Mouse (Mus musculus) embryonic stem cell, embryonic (primary cell): ENCODE results near the gene Olfr649.

ENCODE experiments used
- CTCF ChIA-PET, 4 experiments: fragments of 300-600 bp in 2 of 4; fragments of 350-600 bp in 2 of 4; sonication (Branson Sonifier 250); formaldehyde crosslinking; loops; one replicate each; lab custom pipeline; 2022; ENCODE audit warnings: inconsistent platforms in 2 of 4; lab: Charles Lee
- POLR2A ChIA-PET, 4 experiments: fragments of 300-600 bp in 2 of 4; fragments of 350-600 bp in 2 of 4; sonication (Branson Sonifier 250); formaldehyde crosslinking; loops; one replicate each; lab custom pipeline; 2022; ENCODE audit warnings: antibody characterized with exemption in 4 of 4, inconsistent platforms in 1 of 4; lab: Charles Lee

Gene Olfr649

GRCm38 (mm10) chr7:104195885-104196284 is at the start of gene Olfr649:
Olfr649 (minus strand) TSS chr7:104195985.
- CTCF ChIA-PET = no interaction called here

GRCm38 (mm10) chr7:104244287-104245181 is 48.7 kb upstream of the Olfr649 start, which contains the start of gene Trim34a:
Trim34a (plus strand) TSS chr7:104244457.
- ChIA-PET POLR2A (interaction anchor here (0.6 to 2.8 kb wide), 17 partner anchors 9 to 679 kb away, joined by 3 to 20 read pairs (median 4); partner anchors contain the start of gene Trim6 (in 2 of the 4)), CTCF (interaction anchor here (0.6 to 1.4 kb wide), 4 partner anchors 9 to 47 kb away, joined by 3 to 5 read pairs (median 4); no protein-coding TSS in a partner anchor)

More at GRCm38 (mm10) chr7:104195885-104196284, at the start of gene Olfr649:
- POLR2A ChIA-PET = interaction anchor here in 2 of 4 experiments (1.1 to 1.4 kb wide), 2 partner anchors 24 to 423 kb away, joined by 3 to 7 read pairs; no protein-coding TSS in a partner anchor

- CTCF ChIA-PET = interaction anchor here in 3 of 4 experiments (0.6 to 1.4 kb wide), 4 partner anchors 8 to 18 kb away, joined by 3 to 5 read pairs (median 4); no protein-coding TSS in a partner anchor
Observed at GRCm38 (mm10) chr7:104243616-104244015, 47.8 kb upstream of the Olfr649 start.

GRCm38 (mm10) chr7:104240857-104241256 is 45.1 kb upstream of the Olfr649 start:
- POLR2A ChIA-PET = interaction anchor here in 2 of 4 experiments (0.7 to 1.3 kb wide), 2 partner anchors 21 to 24 kb away, joined by 3 to 4 read pairs; no protein-coding TSS in a partner anchor
- CTCF ChIA-PET = interaction anchor here in 2 of 4 experiments (0.7 to 0.8 kb wide), 2 partner anchors 9 to 19 kb away, joined by 4 to 8 read pairs; no protein-coding TSS in a partner anchor

More at GRCm38 (mm10) chr7:104243616-104244015, 47.8 kb upstream of the Olfr649 start:
- POLR2A ChIA-PET = interaction anchor here (0.6 to 2.8 kb wide), 16 partner anchors 8 to 200 kb away, joined by 3 to 20 read pairs (median 4); partner anchors contain the start of gene Trim6 (in 2 of the 4)

- ChIA-PET POLR2A (interaction anchor here in 3 of 4 experiments (1.0 to 2.3 kb wide), 6 partner anchors 10 to 14 kb away, joined by 3 to 14 read pairs (median 8); partner anchors contain the start of genes Trim34a (in 1 of the 3) and Trim6 (in 1 of the 3)), CTCF (interaction anchor here in 2 of 4 experiments (1.0 to 1.8 kb wide), 4 partner anchors 10 to 26 kb away, joined by 3 to 4 read pairs (median 4); partner anchors contain the start of genes Trim34a (in 1 of the 2) and Trim6 (in 1 of the 2))
Observed at GRCm38 (mm10) chr7:104231203-104231602, 35.4 kb upstream of the Olfr649 start.

GRCm38 (mm10) chr7:104218701-104219569 is 23.1 kb upstream of the Olfr649 start, which contains the start of gene Trim6:
Trim6 (plus strand) TSS chr7:104218793.
- ChIA-PET POLR2A (interaction anchor here (0.6 to 4.8 kb wide), 36 partner anchors 9 to 1592 kb away, joined by 3 to 31 read pairs (median 4); partner anchors contain the start of genes Trim34a (in 4 of the 4), Trim12c (in 2 of the 4), Dnhd1 (in 1 of the 4) and Fam160a2 (in 1 of the 4)), CTCF (interaction anchor here in 1 of 4 experiments (0.7 to 1.5 kb wide), 2 partner anchors 12 to 1432 kb away, joined by 3 read pairs; partner anchors contain the start of gene Dnhd1)

- CTCF ChIA-PET = no interaction called here
- POLR2A ChIA-PET = interaction anchor here in 3 of 4 experiments (0.6 to 5.5 kb wide), 10 partner anchors 9 to 599 kb away, joined by 3 to 29 read pairs (median 4); partner anchors contain the start of genes Trim12c (in 1 of the 3) and Trim34a (in 1 of the 3)
Observed at GRCm38 (mm10) chr7:104217881-104218280, 22.1 kb upstream of the Olfr649 start.

GRCm38 (mm10) chr7:104216011-104216535 is 20.3 kb upstream of the Olfr649 start:
- POLR2A ChIA-PET = interaction anchor here in 2 of 4 experiments (0.6 to 5.5 kb wide), 4 partner anchors 10 to 33 kb away, joined by 3 to 29 read pairs (median 4); partner anchors contain the start of gene Olfr648 (in 1 of the 2)
- CTCF ChIA-PET = no interaction called here

- ChIA-PET CTCF (interaction anchor here in 1 of 4 experiments (1.7 kb wide), 1 partner anchor 26 kb away, joined by 4 read pairs; no protein-coding TSS in a partner anchor), POLR2A (interaction anchor here in 1 of 4 experiments (1.0 kb wide), 1 partner anchor 16 kb away, joined by 4 read pairs; no protein-coding TSS in a partner anchor)
Observed at GRCm38 (mm10) chr7:104206197-104206596, 10.4 kb upstream of the Olfr649 start.

- ChIA-PET POLR2A (no interaction called here), CTCF (no interaction called here)
Observed at GRCm38 (mm10) chr7:104199822-104200221, 4.0 kb upstream of the Olfr649 start.

GRCm38 (mm10) chr7:104191275-104191674 is 4.5 kb downstream of the Olfr649 start:
- ChIA-PET POLR2A (interaction anchor here in 1 of 4 experiments (0.6 kb wide), 1 partner anchor 20 kb away, joined by 5 read pairs; no protein-coding TSS in a partner anchor), CTCF (interaction anchor here in 1 of 4 experiments (0.6 kb wide), 1 partner anchor 1418 kb away, joined by 4 read pairs; no protein-coding TSS in a partner anchor)

- CTCF ChIA-PET = no interaction called here
- POLR2A ChIA-PET = interaction anchor here in 1 of 4 experiments (0.6 kb wide), 1 partner anchor 32 kb away, joined by 4 read pairs; no protein-coding TSS in a partner anchor
Observed at GRCm38 (mm10) chr7:104183292-104183691, 12.5 kb downstream of the Olfr649 start, which contains the start of gene Olfr648. Olfr648 (minus strand) TSS chr7:104183392.

- ChIA-PET POLR2A (no interaction called here), CTCF (no interaction called here)
Observed at GRCm38 (mm10) chr7:104179074-104179473, 16.7 kb downstream of the Olfr649 start.

- ChIA-PET CTCF (no interaction called here), POLR2A (interaction anchor here in 2 of 4 experiments (0.6 to 0.7 kb wide), 2 partner anchors 65 to 219 kb away, joined by 4 to 8 read pairs; no protein-coding TSS in a partner anchor)
Observed at GRCm38 (mm10) chr7:104178422-104179054, 17.2 kb downstream of the Olfr649 start.

GRCm38 (mm10) chr7:104175085-104175484 is 20.7 kb downstream of the Olfr649 start:
- ChIA-PET POLR2A (no interaction called here), CTCF (no interaction called here)

- CTCF ChIA-PET = no interaction called here
- POLR2A ChIA-PET = no interaction called here
Observed at GRCm38 (mm10) chr7:104169634-104170204, 26.1 kb downstream of the Olfr649 start.
